Mouse (Mus musculus) C3H10T1/2 (cell line): ENCODE results near the gene 4931400O07Rik. TPM values are rescaled to one million over a fixed set of nuclear protein-coding genes. Genes with fewer than 3 reads are reported as not detected.

Source experiments
- polyA plus RNA-seq, 2 experiments: library from polyadenylated mRNA; unstranded; fragments of >200 nt; fragmentation: generic; extraction: Trizol; gene quantifications; one replicate each; pipeline ENCODE4 v1.2.1; 2012; ENCODE audit warnings: missing spikeins in 2 of 2

The 4931400O07Rik gene
- polyA plus RNA-seq: not detected

GRCm38 (mm10) chrX:62467691-62468090 lies at the start of gene 4931400O07Rik:
Gene 4931400O07Rik (plus strand): TSS chrX:62467991.

Other genes with a start within 250 kb of the 4931400O07Rik start
- not detected for gene 4933402E13Rik, start 184.5 kb upstream of the 4931400O07Rik start, polyA plus RNA-seq